Mouse (Mus musculus): Measurements from ENCODE around the gene Pde4d.
A peak's percentile ranks its signal among the peaks of the same experiment; 100 is the strongest.
"Not testable (repeated sequence)": the region's sequence is repeated elsewhere in the genome, so short reads cannot be mapped to it uniquely, and the experiment has no call there.

Gene Pde4d

GRCm38 (mm10) chr13:108715029-108715428, 265.3 kb downstream of the Pde4d start:
- no peak for DNase-seq

- no peak for DNase-seq
Measured at GRCm38 (mm10) chr13:108722234-108722633, 272.5 kb downstream of the Pde4d start.

GRCm38 (mm10) chr13:108734356-108734755, 284.6 kb downstream of the Pde4d start:
- not testable (repeated sequence) for DNase-seq

- DNase-seq: no peak
Measured at GRCm38 (mm10) chr13:108751155-108751840, 301.6 kb downstream of the Pde4d start.

GRCm38 (mm10) chr13:108757477-108757876, 307.7 kb downstream of the Pde4d start:
- no peak for DNase-seq

- DNase-seq: no peak
Measured at GRCm38 (mm10) chr13:108758331-108758730, 308.6 kb downstream of the Pde4d start.

- no peak for DNase-seq
Measured at GRCm38 (mm10) chr13:108759140-108759539, 309.4 kb downstream of the Pde4d start.

- no peak for DNase-seq
Measured at GRCm38 (mm10) chr13:108763295-108763694, 313.5 kb downstream of the Pde4d start.

- DNase-seq: no peak
Measured at GRCm38 (mm10) chr13:108766020-108766727, 316.4 kb downstream of the Pde4d start.

- no peak for DNase-seq
Measured at GRCm38 (mm10) chr13:108769465-108770056, 319.8 kb downstream of the Pde4d start.

- DNase-seq: no peak
Measured at GRCm38 (mm10) chr13:108772386-108772785, 322.6 kb downstream of the Pde4d start.

- DNase-seq: no peak
Measured at GRCm38 (mm10) chr13:108774981-108775380, 325.2 kb downstream of the Pde4d start.

- DNase-seq: no peak
Measured at GRCm38 (mm10) chr13:108775882-108776281, 326.1 kb downstream of the Pde4d start.

GRCm38 (mm10) chr13:108797620-108798019, 347.9 kb downstream of the Pde4d start:
- DNase-seq: not testable (repeated sequence)

- no peak for DNase-seq
Measured at GRCm38 (mm10) chr13:108809191-108809590, 359.4 kb downstream of the Pde4d start.

GRCm38 (mm10) chr13:108812956-108813355, 363.2 kb downstream of the Pde4d start:
- DNase-seq: no peak

GRCm38 (mm10) chr13:108819846-108820408, 370.2 kb downstream of the Pde4d start:
- DNase-seq: no peak

GRCm38 (mm10) chr13:108820487-108820886, 370.7 kb downstream of the Pde4d start:
- no peak for DNase-seq

- no peak for DNase-seq
Measured at GRCm38 (mm10) chr13:108821270-108821669, 371.5 kb downstream of the Pde4d start.

- DNase-seq: peak; percentile 6
Measured at GRCm38 (mm10) chr13:108824638-108825310, 375.0 kb downstream of the Pde4d start.

- DNase-seq: no peak
Measured at GRCm38 (mm10) chr13:108825501-108825900, 375.8 kb downstream of the Pde4d start.

- DNase-seq: no peak
Measured at GRCm38 (mm10) chr13:108834197-108834596, 384.4 kb downstream of the Pde4d start.

GRCm38 (mm10) chr13:108836314-108836713, 386.6 kb downstream of the Pde4d start:
- no peak for DNase-seq
